Mouse (Mus musculus): Measurements from ENCODE around the gene Gpat3.

GRCm38 (mm10) chr5:100820483-100821184, 24.9 kb upstream of the Gpat3 start, which contains the start of gene Abraxas1:
- TF ChIP-seq USF1 (IDR thresholded peaks at IDR 0.05; ENCODE audit: low read depth) (no peak), E2F4 (IDR thresholded peaks at IDR 0.05; ENCODE audit: insufficient read depth) (peak; percentile 64), MAX (IDR thresholded peaks at IDR 0.05; ENCODE audit: low read depth) (peak; percentile 38), POLR2A (IDR thresholded peaks at IDR 0.05; ENCODE audit: insufficient read length, low read depth) (peak; percentile 99)

All from myocyte (in vitro differentiated cells).